Mouse (Mus musculus) layer of hippocampus, adult 11-12 months (tissue): ENCODE measurements around the gene Fbxl2.
"Not testable (repeated sequence)": the region's sequence is repeated elsewhere in the genome, so short reads cannot be mapped to it uniquely, and the experiment has no call there.

Experiments used
- DNase-seq: peaks from one replicate; pipeline ENCODE4 v3.0.0; 2022; ENCODE audit warnings: low spot score

The Fbxl2 gene

DNA sequence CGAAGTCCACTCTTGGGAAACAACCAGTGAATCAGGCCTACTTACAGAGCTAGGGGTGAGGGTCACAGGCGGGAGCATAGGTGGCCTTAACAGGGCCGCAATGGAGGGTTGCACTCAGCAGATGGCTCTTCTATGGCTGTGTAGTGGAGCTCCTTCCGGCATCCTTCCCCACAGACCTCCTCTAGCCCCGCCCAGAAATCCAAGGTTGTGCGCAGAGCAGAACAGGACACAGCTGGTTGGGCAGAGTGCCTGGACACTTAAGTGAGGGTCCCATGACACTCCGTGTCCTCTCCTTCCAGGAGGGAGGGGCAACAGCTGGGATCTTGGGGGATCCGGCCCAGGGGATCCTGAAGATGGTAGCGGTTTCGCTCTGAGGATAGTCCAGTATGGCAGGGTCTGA lies at the start of gene Fbxl2:
TSS of gene Fbxl2 (minus strand) at position 164 of the 400 bp plus-strand sequence.
- no peak for DNase-seq

DNA sequence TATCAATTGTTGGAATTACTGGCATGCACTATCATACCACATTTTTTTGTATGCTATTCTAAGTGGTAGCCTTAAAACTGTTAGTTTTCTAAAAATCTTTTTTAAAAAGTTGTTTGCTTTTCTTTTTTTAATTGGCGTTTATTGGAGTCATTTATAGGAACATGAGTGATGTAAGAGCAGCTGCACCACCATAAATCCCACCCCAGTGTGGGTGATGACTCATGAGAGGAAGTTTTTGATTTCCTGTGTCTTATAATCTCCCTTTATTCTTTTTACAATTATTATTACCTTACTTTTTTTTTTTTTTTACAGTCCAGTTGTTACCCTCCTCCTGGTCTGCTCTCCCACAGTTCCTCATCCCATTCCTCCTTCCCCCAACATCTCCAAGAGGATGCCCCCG lies 48.9 kb upstream of the Fbxl2 start:
- no peak for DNase-seq

DNA sequence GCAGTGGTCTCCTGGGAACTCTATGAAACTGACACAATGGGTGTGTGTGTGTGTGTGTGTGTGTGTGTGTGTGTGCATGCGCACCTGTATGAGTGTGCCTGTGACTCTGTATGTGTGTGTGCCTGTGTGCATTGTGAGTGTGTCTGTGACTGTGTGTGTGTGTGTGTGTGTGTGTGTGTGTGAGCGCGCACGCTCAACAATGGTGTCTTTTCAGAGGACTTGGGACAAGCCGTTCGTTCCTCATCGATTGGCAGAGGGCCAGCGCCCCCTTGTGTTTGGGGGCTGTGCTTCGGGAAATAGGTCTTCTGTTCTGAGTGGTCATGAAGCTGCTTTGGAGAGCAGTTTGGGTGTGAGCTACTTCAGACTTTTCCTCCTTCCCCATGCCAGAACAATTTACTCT lies 46.2 kb upstream of the Fbxl2 start:
- DNase-seq, result peak; percentile 19

GRCm38 (mm10) chr9:114088885-114089284 lies 42.9 kb upstream of the Fbxl2 start:
- not testable (repeated sequence) for DNase-seq

DNA sequence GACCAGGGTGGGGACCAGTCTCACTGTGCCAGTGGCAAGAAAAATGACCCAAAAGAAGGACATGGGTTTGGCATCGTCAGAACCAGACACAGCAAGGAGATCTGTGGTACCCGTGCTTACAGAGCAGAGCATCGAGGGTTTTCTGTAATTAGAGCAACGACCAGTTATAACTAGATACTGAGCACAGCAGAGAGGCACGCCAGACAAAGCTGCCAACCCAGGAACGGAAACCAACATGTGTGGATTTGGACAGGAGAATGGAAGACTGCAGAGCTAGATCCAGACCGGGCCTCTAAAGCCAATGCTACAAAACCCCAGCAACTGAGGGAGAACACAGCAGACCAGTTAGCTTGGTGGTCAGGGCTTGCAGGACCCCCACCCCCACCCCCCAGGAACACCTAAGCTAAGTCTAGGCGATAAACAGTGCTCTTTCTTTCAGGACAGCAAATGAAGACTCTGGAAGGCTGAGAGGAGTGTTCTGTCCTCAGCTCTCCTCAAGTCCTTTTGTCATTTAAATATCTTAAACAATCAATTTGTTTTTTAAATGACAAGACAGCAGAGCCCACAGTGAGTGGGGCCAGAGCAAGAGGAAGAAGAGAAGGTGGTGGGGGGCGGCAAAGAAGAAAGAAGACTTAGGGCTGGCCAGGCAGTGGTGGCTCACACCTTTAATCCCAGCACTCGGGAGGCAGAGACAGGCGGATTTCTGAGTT lies 41.3 kb upstream of the Fbxl2 start:
- no peak for DNase-seq

GRCm38 (mm10) chr9:114086422-114086821 lies 40.4 kb upstream of the Fbxl2 start:
- no peak for DNase-seq

GRCm38 (mm10) chr9:114073681-114074080 lies 27.7 kb upstream of the Fbxl2 start:
- peak; percentile 11 for DNase-seq

- DNase-seq, result no peak
Measured at GRCm38 (mm10) chr9:114069372-114069771, 23.4 kb upstream of the Fbxl2 start.

- DNase-seq, result no peak
Measured at GRCm38 (mm10) chr9:114068494-114069053, 22.6 kb upstream of the Fbxl2 start.

- no peak for DNase-seq
Measured at GRCm38 (mm10) chr9:114057090-114057796, 11.3 kb upstream of the Fbxl2 start, which contains the start of gene Susd5. Susd5 (plus strand) TSS chr9:114057140.

GRCm38 (mm10) chr9:114052866-114053265 lies 6.9 kb upstream of the Fbxl2 start:
- no peak for DNase-seq

DNA sequence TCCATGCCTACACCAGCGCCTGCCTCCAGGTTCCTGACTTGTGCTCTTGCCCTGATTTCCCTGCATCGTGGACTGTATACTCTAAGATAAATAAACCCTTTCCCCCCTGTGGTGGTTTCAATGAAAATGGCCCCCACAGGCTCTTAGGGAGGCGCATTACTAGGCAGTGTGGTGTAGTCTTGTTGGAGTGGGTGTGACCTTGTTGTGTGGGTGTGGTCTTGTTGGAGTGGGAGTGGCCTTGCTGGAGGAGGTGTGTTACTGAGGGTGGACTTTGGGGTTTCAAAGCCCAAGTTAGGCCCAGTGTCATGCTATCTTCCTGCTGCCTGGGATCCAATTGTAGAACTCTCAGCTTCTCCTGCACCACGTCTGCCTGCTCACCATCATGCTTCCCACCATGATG lies 6.0 kb upstream of the Fbxl2 start:
- no peak for DNase-seq

DNA sequence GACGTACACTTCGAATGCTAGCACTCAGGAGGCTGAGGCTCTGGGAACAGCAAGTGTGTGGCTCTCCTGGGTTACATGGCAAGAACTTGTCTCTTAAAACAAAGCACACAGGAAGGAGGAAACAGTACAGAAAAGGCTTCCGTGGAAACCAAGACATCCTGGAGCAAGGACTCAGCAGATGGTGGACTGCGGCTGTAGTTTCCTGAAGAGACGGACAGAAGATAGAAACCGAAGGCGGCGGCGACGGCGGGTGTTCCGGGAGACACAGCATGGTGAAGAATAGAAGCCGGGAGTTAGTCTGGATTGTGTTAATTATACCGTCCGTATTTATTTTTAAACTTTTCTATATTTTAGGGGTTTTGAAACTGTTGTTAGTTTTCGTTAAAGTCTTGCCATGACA lies 4.8 kb upstream of the Fbxl2 start:
- no peak for DNase-seq

- DNase-seq, result no peak
Measured at GRCm38 (mm10) chr9:114050106-114050505, 4.1 kb upstream of the Fbxl2 start.

DNA sequence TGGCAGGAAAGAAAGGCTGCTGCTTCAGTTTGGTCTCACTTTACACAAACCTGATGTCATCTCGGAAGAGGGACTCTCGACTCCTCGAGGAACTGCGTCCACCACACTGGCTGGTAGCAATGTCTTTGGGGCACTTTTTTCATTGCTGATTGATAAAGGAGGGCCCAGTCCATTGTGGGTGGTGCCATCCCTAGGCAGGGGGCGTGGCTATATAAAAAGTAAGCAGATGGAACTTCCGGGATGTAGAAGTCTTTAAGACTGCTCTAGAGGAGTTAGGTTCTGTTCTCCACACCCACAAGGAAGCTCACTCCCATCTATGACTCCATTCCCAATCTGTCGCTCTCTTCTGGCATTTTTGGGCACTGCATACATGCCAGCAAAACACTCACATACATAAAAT lies 685 bp upstream of the Fbxl2 start:
- no peak for DNase-seq

DNA sequence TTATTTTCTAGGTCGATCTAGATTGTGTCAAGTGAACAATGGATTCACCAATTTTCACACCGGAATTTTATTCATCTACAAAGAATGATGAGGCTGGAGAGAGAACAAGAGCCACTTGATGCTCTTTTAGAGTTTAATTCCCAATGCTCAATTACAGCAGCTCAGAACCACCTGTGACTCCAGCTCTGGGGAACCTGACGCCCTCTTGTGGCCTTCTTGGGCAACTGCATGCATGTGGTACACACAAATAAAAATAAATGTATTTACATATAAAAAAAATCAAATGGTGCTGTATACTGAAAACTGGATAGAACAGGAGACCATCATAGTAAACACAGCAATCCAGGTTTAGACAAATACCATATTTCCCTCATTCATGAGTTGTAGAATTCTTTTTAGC lies 1.5 kb downstream of the Fbxl2 start:
- no peak for DNase-seq

- DNase-seq, result no peak
Measured at GRCm38 (mm10) chr9:114042490-114042889, 3.5 kb downstream of the Fbxl2 start.

- no peak for DNase-seq
Measured at GRCm38 (mm10) chr9:114040945-114041344, 5.0 kb downstream of the Fbxl2 start.

DNA sequence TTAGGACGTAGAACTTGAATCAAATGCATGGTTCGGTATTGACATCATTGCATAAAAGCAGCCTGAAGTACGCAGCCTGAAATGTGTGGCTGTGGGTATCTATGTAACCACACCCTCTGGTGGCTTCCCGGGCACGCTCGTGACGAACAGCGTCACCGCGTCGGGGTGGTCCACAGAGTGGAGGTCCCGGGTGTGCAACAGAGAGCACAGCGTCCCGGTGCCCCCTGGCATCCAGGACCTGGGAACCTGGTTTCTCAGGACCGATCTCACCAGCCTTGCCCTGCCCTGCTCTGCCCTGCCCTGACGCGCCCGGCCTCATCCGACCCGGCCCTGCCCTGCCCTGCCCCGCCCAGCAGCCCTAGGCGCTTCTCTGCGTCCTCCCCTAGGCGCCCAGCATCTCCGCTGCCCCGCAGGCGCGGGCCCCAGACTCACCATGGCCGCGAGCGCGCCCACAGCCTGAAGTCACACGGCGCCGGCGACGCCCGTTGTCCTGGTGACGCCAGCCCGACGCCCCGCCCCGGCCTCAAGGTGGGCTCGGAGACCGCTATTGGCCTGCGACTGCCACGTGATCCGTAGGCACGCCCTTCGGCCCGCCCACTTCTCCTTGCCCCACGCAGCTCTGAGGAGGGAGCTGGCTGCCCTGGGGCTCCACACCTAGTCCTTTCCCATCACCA lies 19.6 kb downstream of the Fbxl2 start:
- DNase-seq, result peak; percentile 86

- no peak for DNase-seq
Measured at GRCm38 (mm10) chr9:114025846-114026245, 20.1 kb downstream of the Fbxl2 start.

- no peak for DNase-seq
Measured at GRCm38 (mm10) chr9:114025182-114025581, 20.8 kb downstream of the Fbxl2 start.

DNA sequence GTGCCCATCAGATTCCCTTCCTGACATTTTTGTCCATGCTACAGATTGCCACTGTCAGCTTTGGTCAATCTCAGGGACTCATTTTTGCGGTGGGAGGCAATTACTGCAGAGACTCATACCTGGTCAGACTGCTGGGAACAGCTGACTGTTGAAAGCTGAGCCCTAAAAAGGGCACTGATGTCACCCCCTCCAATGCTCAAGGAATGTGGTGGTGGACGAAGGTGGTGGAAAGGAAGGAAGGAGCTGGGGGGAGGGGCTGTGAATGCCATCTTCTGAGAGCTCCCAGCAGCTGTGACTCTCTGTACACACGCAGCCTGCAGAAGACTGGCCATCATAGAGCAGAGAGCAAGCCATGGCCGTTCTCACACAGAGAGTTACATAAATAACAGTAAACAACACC lies 23.9 kb downstream of the Fbxl2 start:
- no peak for DNase-seq
